Mouse (Mus musculus): ENCODE measurements around the gene Dop1b. TPM values are rescaled to one million over a fixed set of nuclear protein-coding genes. Genes with fewer than 3 reads are reported as not detected.

Gene Dop1b
- total and polyA plus RNA-seq, 2 experiments: 12.1 to 30.3 TPM

DNA sequence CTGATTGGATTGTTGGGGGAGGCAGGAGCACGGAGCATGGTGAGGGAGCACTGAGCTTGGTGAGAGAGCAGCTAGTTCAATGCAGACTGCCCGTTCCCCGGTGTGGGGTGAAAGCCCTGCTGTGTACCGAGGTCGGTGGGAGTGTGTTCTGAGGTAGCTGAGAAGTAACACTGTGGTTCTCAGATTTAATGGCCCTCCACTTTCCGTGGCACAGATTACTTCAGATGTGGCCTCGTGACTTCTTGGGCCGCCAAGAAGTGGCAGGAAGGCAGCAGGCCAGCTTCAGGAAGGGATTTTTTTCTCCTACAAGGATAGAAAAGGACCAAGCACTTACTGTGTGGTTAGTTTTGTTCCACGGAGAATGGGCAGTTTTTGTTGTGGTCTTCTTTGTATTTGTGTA, 17.0 kb downstream of the Dop1b start:
- H3K9ac ChIP-seq (ENCODE audit: low read depth, low read length): no peak overlapping the region
- H3K79me2 ChIP-seq (ENCODE audit: control insufficient read depth, insufficient read depth, low read length): peaks cover 7% of the 10 kb centered on the region; the same call in 1 of the 2 replicates
- no peak overlapping the region for H3K27ac ChIP-seq (replicated peaks; ENCODE audit: insufficient read depth, low read depth, low read length)
- TF ChIP-seq CTCF (IDR thresholded peaks at IDR 0.05; ENCODE audit: low read depth, low read length) (no peak), POLR2A (IDR thresholded peaks at IDR 0.05; ENCODE audit: extremely low read depth, insufficient read depth, low read length) (no peak)
- H3K36me3 ChIP-seq (ENCODE audit: control insufficient read depth, insufficient read depth, low read length): no peaks in the 10 kb centered on the region
- no peaks in the 10 kb centered on the region for H3K27me3 ChIP-seq (ENCODE audit: control insufficient read depth, insufficient read depth, low read length)
- peaks cover 51% of the 10 kb centered on the region for H3K4me1 ChIP-seq (ENCODE audit: control insufficient read depth, insufficient read depth, low read length)
- no peak overlapping the region for H3K4me3 ChIP-seq (ENCODE audit: insufficient read depth, low read depth, low read length)
- WGBS: 77% methylated on average over 9 of the region's 9 CpGs
- DNase-seq (ENCODE audit: extremely low read depth, low read depth, low spot score): no peak

DNA sequence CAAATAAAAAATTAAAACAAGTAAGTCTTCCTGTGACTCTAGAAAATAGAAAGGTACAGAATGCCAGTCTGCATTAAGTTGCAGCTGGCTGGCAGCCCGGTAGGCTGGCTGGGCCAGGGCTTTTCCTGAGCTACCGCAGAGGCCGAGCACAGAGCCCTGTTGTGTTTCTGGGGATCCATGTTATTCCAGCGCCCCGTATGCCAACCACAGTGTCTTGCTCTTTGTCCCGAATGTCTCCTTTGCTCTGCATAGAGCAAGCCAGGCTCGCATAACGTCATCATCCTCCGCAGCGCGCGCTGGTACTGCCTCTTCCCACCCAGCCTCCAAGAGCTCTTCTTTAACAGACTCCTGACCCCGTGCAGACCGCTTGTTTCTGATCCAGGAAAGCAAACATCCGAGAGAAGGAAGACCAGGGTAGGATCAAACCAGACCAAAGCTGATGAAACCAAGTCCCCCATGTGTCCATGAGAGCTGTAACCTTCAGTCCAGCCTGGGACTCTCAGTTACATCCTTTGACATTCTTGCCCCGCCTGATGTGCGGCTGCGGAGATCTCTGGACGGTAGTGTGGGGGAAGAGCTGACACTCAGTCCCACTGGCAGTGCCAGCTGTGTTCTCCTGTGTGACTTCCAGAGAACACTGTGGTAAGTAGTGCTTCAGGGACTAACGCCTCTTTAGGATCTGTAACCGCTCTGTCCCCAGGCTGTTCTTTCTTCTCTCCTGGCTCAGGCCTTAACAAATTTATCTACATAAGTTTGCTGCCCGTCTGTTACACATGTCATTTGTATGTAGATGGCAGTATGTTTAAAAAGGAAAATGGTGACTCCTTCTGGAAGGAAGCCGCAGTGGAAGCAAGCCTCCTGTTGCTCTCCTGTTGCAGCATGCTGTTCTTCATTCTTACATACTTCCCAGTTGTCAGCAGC, 18.4 kb downstream of the Dop1b start:
- H3K9ac ChIP-seq (ENCODE audit: low read depth, low read length): no peak overlapping the region
- TF ChIP-seq CTCF (IDR thresholded peaks at IDR 0.05; ENCODE audit: low read depth, low read length): no peak
- peak overlapping the region; percentile 22 for H3K27ac ChIP-seq (replicated peaks; ENCODE audit: insufficient read depth, low read depth, low read length)
- H3K4me3 ChIP-seq (ENCODE audit: insufficient read depth, low read depth, low read length): no peak overlapping the region
- WGBS: 30% methylated on average over 23 of the region's 23 CpGs
- no peaks in the 10 kb centered on the region for H3K27me3 ChIP-seq (ENCODE audit: control insufficient read depth, insufficient read depth, low read length)
- H3K79me2 ChIP-seq (ENCODE audit: control insufficient read depth, insufficient read depth, low read length): peaks cover 7% of the 10 kb centered on the region; the same call in 1 of the 2 replicates
- H3K36me3 ChIP-seq (ENCODE audit: control insufficient read depth, insufficient read depth, low read length): 0 out of 2 replicates have a peak, but pooled peaks cover 3% of the 10 kb centered on the region
- peaks cover 45% of the 10 kb centered on the region for H3K4me1 ChIP-seq (ENCODE audit: control insufficient read depth, insufficient read depth, low read length)
- DNase-seq (ENCODE audit: extremely low read depth, low read depth, low spot score): peak; percentile 88

DNA sequence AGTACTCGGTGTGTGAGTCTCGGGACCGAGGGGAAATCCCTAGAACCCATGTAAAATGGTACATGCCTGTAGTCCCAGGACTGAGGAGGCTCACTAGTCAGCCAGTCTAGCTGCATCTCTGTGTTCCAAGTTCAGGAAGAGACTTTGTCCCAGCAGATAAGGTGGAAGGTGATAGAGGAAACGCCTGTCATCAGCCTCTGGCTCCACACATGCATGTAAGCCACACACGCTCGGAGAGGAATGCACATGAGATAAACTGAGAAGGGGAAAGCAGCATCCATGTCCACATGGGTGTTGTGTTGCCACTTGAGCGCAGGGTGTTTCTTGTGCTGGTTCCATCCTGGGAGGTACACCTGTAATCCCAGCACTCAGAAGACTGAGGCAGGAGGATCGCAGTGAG, 19.6 kb downstream of the Dop1b start:
- peaks cover 7% of the 10 kb centered on the region; the same call in 1 of the 2 replicates for H3K79me2 ChIP-seq (ENCODE audit: control insufficient read depth, insufficient read depth, low read length)
- no peak overlapping the region for H3K4me3 ChIP-seq (ENCODE audit: insufficient read depth, low read depth, low read length)
- 70% methylated on average over 8 of the region's 8 CpGs for WGBS
- no peak overlapping the region for H3K9ac ChIP-seq (ENCODE audit: low read depth, low read length)
- H3K27me3 ChIP-seq (ENCODE audit: control insufficient read depth, insufficient read depth, low read length): no peaks in the 10 kb centered on the region
- 0 out of 2 replicates have a peak, but pooled peaks cover 3% of the 10 kb centered on the region for H3K36me3 ChIP-seq (ENCODE audit: control insufficient read depth, insufficient read depth, low read length)
- H3K27ac ChIP-seq (replicated peaks; ENCODE audit: insufficient read depth, low read depth, low read length): no peak overlapping the region
- DNase-seq (ENCODE audit: extremely low read depth, low read depth, low spot score): peak; percentile 80
- TF ChIP-seq CTCF (IDR thresholded peaks at IDR 0.05; ENCODE audit: low read depth, low read length) (no peak), POLR2A (IDR thresholded peaks at IDR 0.05; ENCODE audit: extremely low read depth, insufficient read depth, low read length) (no peak)
- H3K4me1 ChIP-seq (ENCODE audit: control insufficient read depth, insufficient read depth, low read length): peaks cover 38% of the 10 kb centered on the region

DNA sequence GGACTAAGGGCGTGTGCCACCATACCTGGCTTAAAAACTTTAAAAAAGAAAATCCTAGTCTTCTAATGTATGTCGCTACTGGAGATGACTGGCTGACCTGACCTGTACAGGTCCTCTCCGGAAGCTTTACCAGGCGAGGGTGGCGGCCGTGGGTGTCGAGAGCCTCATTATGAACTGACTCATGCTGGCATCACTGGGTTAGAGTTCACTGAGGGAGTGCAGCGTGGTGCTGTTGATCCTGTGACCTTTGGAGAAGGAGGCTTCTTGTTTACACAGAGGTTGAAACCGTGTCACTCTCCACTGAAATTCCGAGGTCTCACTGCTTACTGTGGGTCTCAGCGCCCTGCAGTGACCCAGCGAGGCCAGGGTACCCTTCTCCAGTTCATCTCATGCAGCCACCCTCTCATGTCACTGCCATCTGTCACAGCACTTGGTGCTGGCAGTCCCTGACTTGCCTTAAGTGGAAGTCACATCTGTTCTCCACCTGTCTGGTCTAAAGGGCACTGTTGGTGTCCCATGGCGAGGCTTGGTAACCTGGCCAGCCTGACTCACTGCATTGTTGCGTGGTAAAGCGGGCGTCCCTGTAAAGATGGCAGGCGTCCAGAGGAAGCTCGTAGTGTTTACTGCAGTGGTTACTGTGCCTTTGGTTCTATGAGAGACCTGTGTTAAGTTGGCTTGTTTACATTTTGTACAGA, 21.3 kb downstream of the Dop1b start:
- no peak overlapping the region for H3K9ac ChIP-seq (ENCODE audit: low read depth, low read length)
- H3K27ac ChIP-seq (replicated peaks; ENCODE audit: insufficient read depth, low read depth, low read length): peak overlapping the region; percentile 47
- no peak overlapping the region for H3K4me3 ChIP-seq (ENCODE audit: insufficient read depth, low read depth, low read length)
- TF ChIP-seq POLR2A (IDR thresholded peaks at IDR 0.05; ENCODE audit: extremely low read depth, insufficient read depth, low read length) (no peak), CTCF (IDR thresholded peaks at IDR 0.05; ENCODE audit: low read depth, low read length) (no peak)
- DNase-seq (ENCODE audit: extremely low read depth, low read depth, low spot score): peak; percentile 93
- 0 out of 2 replicates have a peak, but pooled peaks cover 3% of the 10 kb centered on the region for H3K36me3 ChIP-seq (ENCODE audit: control insufficient read depth, insufficient read depth, low read length)
- 24% methylated on average over 18 of the region's 18 CpGs for WGBS
- no peaks in the 10 kb centered on the region for H3K27me3 ChIP-seq (ENCODE audit: control insufficient read depth, insufficient read depth, low read length)
- H3K79me2 ChIP-seq (ENCODE audit: control insufficient read depth, insufficient read depth, low read length): peaks cover 4% of the 10 kb centered on the region; the same call in 1 of the 2 replicates
- peaks cover 30% of the 10 kb centered on the region for H3K4me1 ChIP-seq (ENCODE audit: control insufficient read depth, insufficient read depth, low read length)

DNA sequence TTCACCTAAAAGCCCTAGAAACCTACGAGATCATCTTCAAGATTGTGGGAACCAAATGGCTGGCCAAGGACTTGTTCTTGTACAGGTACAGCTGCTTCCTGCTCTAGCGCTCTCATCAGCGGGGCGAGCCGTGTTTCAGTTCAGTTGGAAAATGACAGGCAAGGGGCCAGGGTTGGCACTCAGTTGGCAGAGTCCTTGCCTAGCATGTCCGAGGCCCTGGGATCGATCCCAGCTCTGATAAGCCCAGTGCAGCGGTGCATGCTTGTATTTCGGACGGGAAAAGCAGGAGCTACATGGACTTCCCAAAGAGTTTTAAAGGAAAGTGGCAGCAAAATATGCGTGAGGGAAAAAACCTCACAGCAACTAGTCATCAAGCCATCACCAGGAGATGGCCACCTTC, 27.5 kb downstream of the Dop1b start:
- Histone ChIP-seq H3K27me3 (ENCODE audit: control insufficient read depth, insufficient read depth, low read length) (no peaks in the 10 kb centered on the region), H3K4me1 (ENCODE audit: control insufficient read depth, insufficient read depth, low read length) (peaks cover 19% of the 10 kb centered on the region), H3K4me3 (ENCODE audit: insufficient read depth, low read depth, low read length) (no peak overlapping the region), H3K36me3 (ENCODE audit: control insufficient read depth, insufficient read depth, low read length) (peaks cover 3% of the 10 kb centered on the region; the same call in 1 of the 2 replicates), H3K79me2 (ENCODE audit: control insufficient read depth, insufficient read depth, low read length) (no peaks in the 10 kb centered on the region), H3K9ac (ENCODE audit: low read depth, low read length) (no peak overlapping the region), H3K27ac (replicated peaks; ENCODE audit: insufficient read depth, low read depth, low read length) (no peak overlapping the region)
- 61% methylated on average over 11 of the region's 11 CpGs for WGBS
- DNase-seq (ENCODE audit: extremely low read depth, low read depth, low spot score): peak; percentile 79
- TF ChIP-seq POLR2A (IDR thresholded peaks at IDR 0.05; ENCODE audit: extremely low read depth, insufficient read depth, low read length): no peak
- no peak for TF ChIP-seq CTCF (IDR thresholded peaks at IDR 0.05; ENCODE audit: low read depth, low read length)
